Mouse (Mus musculus) layer of hippocampus, adult 18-20 months (tissue): ENCODE data around the gene Tax1bp1. TPM values are rescaled to one million over a fixed set of nuclear protein-coding genes. Genes with fewer than 3 reads are reported as not detected.

Source experiments
- DNase-seq, 2 experiments: peaks; one replicate each; pipeline ENCODE4 v3.0.0; 2022; ENCODE audit warnings: low spot score in 2 of 2
- total RNA-seq, 2 experiments: library from RNA; stranded (reverse); gene quantifications; 2 replicates each; pipeline ENCODE4 v1.2.3; 2021

Gene Tax1bp1
- total RNA-seq, 2 experiments from 2014 or later: 133 to 139 TPM

DNA sequence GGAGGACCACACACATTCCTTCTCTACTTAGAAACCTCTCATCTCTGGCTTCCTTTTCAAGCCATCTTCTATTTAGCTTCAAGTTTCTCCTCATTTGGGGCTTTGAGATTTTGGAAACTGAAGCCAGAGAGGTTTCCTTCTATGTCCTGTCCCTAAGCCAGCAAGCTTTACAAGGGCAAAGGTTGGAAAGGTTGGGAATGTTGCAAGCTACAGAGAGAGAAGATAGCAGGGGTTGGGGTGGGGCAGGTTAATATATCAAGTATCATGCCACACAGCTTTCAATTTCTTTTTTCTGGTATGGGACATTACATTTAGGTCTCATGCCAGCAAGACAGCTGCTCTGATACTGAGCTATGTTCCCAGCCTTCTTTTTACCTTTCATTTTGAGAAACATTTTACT is 8.2 kb upstream of the Tax1bp1 start:
- no peak for DNase-seq

DNA sequence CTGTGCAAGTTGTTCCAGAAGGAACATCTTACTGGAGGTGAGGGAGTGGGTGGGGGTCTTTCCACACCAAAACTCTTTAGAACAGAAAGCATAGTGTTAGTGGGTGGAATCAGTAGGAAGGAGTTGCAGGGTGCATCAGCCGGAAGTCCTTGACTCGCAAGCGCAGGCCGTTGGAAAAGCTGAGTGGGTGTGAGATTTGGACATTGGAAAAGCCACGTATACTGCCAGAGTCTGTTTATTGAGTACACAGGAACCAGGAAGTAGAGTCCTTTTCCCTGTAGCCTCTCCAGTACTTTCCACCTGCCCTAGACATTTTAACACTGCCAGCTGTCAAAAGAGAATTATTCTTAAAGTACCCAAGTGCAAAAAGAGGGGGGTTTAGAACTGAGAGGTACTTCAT is 5.7 kb upstream of the Tax1bp1 start:
- DNase-seq: no peak

DNA sequence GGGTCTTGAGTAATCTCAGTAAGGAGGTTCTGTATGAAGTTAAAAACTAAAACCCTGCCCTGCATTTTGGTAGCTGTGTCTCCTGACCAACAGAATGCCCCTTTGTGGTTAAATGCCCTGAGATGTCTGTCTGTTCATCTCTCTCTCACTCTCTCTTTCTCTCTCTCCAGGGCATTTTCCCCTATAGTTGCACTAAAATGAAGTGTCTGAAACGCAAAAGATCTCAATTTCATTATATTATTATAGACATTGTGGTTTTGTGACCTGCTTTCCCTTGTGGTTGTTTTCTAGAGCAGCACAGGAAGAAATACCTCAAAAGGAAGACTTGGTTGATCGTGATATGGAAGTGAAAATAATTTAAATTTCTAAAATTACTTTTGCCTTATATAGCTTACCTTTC is 966 bp upstream of the Tax1bp1 start:
- no peak for DNase-seq

DNA sequence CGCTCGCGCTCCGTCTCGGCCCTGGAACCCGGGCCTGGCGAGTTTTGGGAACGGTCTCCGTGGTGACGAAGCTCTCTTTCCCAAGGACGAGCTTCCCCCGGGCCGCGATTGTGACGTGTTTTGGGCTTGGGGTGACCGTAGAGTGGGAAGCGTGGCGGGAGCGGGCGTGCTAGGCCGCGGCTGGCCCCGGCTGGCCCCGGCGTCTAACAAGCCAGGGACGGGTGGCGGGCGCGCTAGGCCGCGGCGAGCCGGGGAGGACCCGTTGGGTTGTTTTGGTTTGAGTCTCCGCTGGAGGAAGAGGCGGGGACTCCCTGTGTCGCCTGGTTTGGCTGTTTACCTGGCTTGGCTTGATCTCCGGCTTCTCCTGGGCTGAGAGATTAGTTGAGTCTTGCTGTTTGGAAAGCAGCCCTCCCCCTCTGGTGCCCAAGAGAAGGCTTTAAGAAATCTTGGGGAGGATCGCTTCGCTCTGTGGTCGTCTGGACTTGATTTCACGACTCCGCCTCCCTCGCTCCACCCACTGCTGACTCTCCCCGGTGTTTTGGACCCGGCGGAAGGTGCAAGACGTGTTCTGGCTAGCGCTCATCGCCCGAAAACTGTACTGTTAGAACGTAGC is 474 bp downstream of the Tax1bp1 start:
- DNase-seq: peak; percentile 52 to 67

DNA sequence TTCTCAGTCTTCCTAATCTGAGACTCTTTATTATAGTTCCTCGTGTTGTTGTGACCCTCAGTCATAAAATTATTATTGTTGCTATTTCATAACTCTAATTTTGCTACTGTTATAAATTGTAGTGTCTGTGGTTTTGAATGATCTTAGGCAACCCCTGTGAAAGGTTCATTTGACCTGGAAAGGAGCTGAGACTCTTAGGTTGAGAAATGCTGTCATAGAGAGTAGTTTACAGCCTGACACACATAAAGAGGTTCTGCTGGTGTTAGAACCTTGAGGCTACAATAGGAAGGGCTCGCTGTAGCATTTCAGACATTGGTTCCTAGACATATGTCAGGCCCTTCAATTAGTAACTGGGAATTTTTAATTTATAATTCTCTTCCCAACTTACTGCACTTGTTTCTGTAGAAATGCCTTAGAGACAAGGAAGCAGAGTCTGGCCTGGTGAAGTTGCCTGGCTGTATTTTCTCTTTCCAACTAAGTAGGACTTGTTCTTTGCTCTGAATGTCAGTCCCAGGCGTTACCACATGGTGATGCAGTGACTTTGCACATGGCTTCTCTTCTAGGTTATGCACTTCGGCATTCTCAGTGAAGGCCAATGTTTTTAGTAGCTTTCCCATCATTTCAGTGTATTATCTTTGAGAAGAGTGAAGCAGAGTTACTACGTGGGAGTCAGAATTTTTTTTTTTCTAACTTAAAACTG is 4.1 kb downstream of the Tax1bp1 start:
- peak in 1 of 2 experiments; percentile 6 for DNase-seq

DNA sequence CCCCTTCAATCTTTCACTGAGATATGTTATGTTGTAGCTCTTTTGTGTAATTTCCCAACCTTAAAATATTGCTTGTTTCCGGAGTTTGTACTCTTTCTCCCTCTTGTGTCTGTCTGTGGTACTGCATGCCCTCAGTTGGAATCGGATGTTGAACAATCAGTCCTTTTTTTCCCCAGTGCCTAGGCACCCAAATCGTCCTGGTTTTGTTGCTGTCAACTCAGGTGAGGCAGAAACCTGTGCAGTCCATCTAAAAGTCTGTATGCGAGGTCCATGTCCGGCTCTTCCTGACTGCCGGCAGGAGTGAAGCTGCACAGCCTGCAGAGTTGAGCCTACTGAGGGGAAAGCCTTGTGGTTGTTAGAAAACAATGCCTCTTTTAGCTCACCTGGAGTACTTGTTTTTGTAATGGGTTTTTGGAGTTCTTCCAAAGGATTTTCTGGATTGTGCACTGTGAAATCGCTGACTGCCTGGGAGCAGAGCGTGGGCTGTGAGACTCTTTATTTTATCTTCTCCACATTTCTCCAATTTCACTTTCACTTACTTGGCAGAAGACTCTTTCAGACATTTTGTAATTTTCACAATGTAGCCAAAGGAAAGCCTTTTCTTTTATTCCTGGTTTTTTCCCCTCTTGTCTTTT is 11.4 kb downstream of the Tax1bp1 start:
- DNase-seq: peak; percentile 45 to 84

DNA sequence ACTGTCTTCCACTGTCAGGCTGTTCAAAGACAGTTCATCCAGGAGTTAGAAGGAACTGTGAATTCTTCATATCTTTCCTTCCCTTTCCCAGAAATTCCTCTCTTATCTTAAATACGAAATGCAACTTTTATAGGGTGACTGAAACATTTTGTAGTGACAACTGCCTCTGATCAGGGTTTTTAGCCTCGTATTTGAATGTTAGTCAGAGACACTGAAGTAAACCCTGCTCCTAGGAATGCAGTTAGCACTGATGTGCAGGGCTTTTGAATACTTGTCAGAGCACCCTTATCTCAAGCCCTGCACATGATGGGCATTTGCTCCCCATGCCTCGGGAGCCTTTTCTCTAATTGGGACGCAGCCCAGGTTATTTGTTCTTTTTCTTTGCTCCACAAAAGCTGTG is 16.8 kb downstream of the Tax1bp1 start:
- DNase-seq: no peak

DNA sequence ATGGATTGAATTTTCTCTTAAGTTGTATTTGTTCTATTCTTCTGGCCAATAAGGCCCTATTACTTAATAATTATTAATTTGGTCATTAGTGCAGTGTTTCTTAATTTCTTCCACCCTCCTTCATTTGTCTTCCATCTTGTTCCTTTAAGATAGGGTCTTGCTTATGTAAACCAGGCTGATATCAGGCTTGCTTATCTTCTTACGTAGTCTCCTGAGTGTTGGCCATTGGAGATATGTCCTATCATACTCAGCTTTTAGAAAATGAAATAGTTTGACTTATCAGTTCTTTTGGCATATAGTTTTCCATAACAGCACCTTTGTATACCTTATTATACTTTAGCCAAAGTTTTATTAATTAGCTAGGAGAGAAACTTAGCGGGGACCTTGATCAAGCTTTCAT is 21.1 kb downstream of the Tax1bp1 start:
- no peak for DNase-seq

DNA sequence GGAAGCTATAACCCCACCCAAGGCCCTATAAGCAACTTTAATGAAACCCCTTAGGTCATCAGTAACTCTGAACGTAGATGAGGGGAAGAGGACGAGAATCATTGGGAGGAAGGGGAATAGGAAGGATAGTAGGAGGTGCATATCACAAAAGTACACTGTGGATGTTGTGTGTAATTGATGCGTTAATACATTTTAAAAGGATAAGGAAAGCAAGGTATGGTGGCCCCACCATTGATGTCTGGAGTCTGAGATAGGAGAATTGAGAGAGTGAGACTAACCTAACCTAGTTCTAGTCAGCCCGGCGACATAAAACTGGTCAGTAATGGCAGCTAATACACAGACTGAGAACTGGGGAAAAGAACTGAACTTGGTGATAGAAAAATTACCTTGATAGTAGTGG is 39.3 kb downstream of the Tax1bp1 start:
- no peak for DNase-seq

DNA sequence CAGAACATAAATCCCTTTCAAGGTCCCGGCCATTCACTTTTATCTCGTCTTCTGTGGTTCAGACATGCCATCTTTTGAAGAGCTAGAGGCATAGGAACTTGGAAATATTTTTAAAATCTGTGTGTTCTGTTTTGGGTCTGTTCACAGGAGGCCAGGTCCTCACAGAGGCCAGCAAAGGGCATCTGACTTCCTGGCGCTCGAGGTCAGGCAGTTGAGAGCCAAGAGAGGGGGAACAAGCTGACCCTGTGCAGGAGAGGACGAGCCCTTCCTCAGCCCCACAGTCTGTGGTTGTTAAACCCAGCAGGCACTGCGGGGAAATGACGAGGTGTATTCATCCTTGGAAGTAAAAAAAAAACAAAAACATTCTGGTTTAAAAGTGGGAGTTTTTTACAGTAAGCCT is 51.7 kb downstream of the Tax1bp1 start:
- no peak for DNase-seq

DNA sequence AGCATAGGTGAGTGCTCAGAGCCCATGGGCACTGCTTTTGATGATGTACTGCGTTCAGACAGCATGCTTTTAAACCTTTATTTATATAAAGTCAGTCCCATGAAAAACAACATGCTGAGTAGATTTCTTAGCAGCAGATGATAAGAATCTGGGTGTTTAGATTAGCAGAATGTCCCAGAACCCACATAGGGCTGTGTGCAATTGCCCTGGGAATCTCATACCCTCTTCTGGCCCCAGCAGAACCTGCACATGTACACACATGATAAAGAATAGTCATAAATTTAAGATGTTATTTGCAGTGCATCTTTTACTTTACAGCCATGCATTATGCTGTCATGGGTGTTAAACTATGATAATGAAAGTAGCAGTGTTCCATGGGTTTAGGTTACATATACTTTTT is 57.3 kb downstream of the Tax1bp1 start:
- DNase-seq: no peak

DNA sequence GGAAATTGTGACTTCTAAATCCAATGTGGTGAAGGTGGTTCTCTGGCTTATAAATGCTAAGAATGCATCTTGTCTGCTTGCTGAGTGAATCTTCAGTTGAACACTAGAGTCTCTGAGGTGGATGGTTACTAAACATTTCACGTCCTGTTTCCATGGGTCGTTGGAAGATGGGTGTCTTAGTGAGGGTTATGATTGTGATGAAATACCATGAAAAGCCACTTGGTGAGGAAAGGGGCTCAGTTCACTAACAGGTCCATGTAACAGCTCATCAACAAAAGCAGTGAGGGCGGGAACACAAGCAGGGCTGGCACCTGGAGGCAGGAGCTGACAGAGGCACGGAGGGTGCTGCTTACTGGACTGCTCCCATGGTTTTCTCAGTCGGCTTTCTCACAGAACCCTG is 59.6 kb downstream of the Tax1bp1 start:
- no peak for DNase-seq

DNA sequence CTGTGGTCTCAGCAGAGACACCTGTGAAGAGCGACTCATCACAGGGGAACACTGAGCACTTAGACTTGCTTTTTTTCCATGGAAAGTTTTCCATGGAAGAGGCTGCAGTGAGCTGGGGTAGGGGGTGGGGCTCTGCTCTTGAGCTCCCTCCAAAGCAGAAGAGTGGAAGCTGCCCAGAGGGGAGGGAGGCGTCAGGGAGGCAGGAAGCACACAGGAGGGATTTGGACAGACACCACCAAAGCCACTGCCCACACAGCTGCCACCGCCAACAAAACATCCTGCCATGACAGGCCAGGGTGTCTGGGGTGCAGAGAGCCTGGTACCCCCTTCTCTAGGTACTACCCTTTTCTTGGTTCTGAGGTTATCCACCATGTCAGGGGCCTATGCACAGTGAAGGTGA is 61.8 kb downstream of the Tax1bp1 start:
- no peak for DNase-seq

DNA sequence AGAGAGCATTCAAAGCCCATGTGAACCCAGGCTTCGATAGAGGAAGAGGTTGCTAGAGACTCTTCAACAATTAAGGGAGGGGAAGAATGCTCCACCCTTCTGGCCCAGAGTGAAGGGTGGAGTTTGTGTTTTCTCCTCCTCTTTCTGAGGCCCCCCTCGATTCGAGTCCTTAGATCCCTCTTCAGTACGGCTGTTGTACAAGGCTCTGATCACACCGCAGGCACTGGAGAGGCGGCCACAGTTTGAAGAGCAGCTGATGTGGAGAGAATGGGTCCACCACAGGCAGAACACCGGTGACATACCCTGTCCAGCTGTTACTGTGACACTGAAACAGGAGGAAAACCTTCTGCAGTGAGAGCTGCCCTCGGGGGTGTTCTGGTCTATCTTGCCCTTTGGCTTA is 62.4 kb downstream of the Tax1bp1 start:
- no peak for DNase-seq

DNA sequence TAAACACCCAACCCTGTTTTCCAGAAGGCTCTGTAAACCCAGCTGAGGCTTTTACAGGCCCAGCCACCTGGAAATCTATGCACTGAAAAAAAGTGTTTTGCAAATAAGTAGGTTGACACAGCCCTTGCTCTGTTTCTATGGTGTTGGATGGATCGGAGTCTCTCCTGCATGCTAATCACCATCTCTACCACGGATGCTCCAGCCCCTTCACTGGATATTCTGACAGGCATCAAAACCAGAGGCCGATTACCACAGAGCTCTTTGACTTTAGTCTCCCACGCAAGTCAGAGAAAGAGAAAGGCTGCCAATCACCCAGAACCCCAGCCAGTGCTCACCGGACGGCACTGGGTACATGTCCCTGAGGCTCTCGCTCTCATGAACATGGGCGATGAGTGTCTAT is 63.5 kb downstream of the Tax1bp1 start:
- DNase-seq: no peak

DNA sequence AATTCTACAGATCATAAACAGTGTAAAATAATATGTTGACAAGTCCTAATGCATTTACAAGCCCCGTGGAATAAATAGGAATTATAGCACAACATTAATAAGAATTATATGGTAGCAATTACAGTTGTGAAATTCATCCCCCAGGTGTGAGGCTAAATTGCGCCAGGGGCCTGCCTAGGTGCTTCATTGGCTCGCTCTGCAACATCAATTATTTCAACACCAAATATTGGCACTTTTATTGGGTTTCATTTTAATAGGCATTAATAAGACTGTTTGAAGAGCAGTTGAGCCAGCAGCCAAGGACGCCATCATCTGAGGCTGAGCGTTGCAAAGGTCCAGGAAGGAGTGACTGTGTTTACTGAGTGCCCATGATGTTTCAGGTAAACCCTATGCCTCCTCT is 65.0 kb downstream of the Tax1bp1 start:
- no peak for DNase-seq

DNA sequence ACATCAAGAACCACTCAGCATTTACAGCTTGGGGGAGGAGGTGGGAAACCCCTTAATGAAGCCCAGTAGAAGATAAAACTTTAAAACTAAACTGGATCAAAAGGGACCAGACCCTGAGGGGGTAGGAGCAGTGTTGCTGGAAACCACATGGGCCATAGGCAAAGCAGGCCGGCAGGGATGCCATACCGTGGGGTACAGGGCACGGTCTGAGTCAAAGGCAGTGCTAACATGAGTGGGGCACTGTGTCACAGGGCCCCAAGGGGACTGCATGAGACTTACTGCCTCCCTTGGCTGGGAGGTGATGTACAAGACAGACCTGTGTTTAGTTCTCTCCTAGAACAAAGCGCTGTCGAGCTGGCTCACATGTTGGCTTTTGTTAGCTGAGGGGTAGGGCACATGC is 66.0 kb downstream of the Tax1bp1 start:
- no peak for DNase-seq

DNA sequence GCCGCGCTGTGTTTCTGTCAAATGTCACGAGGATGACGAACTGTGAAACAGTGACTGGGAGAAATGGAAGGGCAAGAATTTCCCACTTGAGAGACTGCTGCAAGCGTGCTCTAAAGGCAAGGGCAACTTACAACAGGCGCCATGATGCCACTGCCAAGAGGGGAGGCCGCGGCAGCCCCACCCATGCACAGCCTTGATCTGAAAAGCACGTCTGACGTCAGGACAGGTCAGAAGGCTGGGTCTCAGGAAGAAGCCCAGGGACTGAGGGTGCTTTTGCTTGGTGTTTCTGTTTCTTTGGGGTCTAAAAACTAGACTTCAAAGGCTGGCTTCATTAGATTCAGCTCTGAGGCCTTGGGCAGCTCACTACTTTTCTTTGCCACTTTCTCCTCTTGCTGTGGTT is 76.8 kb downstream of the Tax1bp1 start:
- DNase-seq: no peak

DNA sequence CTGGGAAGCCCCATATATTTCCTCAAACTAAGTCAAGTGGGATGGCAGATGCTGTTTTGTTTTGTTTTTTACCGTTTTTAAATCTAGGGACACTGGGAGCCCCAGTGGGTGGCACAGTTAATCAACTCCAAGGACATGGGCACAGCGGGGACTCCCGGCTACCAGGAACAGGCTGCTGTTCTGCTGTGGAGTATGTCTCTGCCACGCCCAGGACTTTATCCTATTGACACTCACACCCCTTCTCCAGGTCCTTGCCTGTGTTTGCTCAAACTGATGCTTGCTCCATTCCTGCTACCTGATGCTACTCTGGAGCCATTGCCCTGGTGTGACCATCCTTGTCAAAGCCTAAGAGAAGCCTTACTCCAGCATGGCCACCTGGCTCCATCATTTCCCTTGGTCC is 77.3 kb downstream of the Tax1bp1 start:
- no peak for DNase-seq

DNA sequence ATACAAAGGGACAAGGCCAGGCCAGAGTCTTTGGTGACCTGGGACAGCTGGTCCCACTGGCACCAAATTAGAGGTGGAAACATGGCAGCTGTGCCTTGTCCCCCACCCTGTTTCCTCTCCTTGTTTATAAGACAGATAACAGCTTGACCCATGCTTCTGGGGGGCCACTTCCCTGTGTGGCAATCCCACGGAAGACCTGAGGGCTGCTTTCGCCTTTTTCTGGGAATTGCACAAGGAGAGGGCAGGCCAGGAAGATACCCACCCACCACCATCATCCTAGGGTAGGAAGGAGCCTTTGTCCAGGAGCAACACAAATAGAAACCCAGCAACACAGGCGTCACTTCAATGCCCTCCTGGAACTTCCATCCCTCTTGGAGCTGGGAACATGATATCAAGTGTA is 78.9 kb downstream of the Tax1bp1 start:
- DNase-seq: no peak

DNA sequence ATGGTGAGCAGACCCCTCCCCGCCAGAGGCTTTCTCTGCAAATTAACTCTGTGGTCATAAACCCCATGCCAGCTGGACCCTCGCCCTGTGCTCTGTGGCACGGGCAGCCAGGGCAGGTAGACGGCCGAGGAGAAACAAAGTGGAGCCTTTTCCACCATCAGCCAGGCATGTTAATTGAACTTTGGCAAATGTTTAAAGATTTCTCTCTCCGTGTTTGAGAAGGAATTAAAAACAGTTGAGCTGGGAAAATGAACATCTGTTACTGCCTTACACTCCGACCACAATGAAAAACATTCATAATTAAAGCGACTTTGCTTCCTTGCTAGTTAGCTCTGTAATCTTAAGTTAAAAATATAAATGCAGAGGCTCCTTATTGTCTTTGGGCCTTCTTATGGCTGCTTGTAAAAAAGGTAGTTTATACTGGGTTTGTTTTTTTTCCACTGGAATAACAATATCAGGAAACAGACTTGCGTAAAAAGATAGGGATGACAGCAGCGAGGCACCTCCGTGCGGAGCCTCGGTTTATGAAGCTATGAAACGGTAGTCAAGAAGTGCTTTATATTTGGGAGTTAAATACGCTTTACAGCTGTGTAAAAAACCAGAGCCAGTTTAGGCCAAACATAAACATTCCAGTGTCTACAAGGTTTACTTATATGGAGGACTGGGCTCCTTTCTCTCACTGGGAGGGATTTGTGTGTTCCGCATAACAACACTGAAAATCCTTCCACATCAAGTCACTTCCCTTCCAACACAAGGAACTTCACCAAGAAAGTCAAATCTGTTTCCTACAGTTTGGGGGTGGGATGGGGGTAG is 81.7 kb downstream of the Tax1bp1 start:
- DNase-seq: peak in 1 of 2 experiments; percentile 30

DNA sequence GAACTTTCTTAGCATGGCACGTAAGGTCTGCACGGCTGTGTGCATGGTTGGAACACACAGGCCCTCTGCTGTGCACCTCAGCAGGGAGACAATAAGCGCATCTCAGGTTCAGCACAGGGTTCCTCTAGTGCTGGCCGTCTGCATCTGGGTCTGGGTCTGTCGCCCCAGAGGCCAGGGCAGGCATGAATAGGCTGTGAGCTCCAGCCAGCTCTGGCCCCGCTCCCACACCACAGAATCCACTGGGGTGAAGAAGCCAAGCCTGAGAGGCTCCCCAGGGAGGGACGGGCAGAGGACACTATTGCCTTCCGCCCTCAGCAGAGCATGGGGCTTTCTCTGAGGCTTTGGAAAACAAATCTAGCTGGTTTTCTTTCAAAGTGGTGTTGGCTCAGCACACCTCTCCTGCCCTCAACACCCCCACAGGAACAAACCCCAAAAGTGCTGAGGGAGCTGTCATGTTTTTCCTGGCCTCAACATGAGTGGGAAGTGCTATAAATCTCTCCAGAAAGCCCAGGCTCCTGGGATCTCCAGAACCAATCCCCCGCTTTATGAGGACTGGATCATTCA is 82.6 kb downstream of the Tax1bp1 start:
- DNase-seq: no peak
